Mouse (Mus musculus) midbrain, embryonic 11.5 days (tissue): ENCODE data around the gene Aipl1. TPM values are rescaled to one million over a fixed set of nuclear protein-coding genes. Genes with fewer than 3 reads are reported as not detected.

Experiments
- polyA plus RNA-seq: library from polyadenylated mRNA; unstranded; fragments of >200 nt; fragmentation: Nextera tagmentation; extraction: Ambion mirVana; gene quantifications from 2 replicates; pipeline ENCODE4 v1.2.1, GENCODE M21; 2014

Aipl1 gene
- polyA plus RNA-seq, 1 experiment from 2014 or later: 0.44 TPM

Other genes with a start within 250 kb of the Aipl1 start
- gene Pimreg, start 4.5 kb upstream of the Aipl1 start, polyA plus RNA-seq: 201 and 214 TPM in 2 replicates
- gene Pitpnm3, start 98.3 kb upstream of the Aipl1 start, polyA plus RNA-seq: 0.56 and 0.99 TPM in 2 replicates
- 0.06 and 0.12 TPM in 2 replicates for gene Gm43951, start 169.3 kb upstream of the Aipl1 start, polyA plus RNA-seq
- gene 4933427D14Rik, start 169.9 kb upstream of the Aipl1 start, polyA plus RNA-seq: 19.5 and 20.2 TPM in 2 replicates
- gene Txndc17, start 170.0 kb upstream of the Aipl1 start, polyA plus RNA-seq: 163 and 168 TPM in 2 replicates
- 55.7 and 56.7 TPM in 2 replicates for gene Med31, start 178.1 kb upstream of the Aipl1 start, polyA plus RNA-seq
- 0.21 and 0.29 TPM in 2 replicates for gene Slc13a5, start 229.7 kb upstream of the Aipl1 start, polyA plus RNA-seq